Mouse (Mus musculus) myocyte (in vitro differentiated cells): ENCODE results near the gene Mettl1. TPM values are rescaled to one million over a fixed set of nuclear protein-coding genes. Genes with fewer than 3 reads are reported as not detected.
A peak's percentile ranks its signal among the peaks of the same experiment; 100 is the strongest.
"Not testable (repeated sequence)": the region's sequence is repeated elsewhere in the genome, so short reads cannot be mapped to it uniquely, and the experiment has no call there.

Experiments
- H3K27me3 ChIP-seq: one replicate; pipeline ENCODE4 v1.6.1; 2011; ENCODE audit not compliant: control insufficient read depth, insufficient read depth, insufficient read length
- H3K36me3 ChIP-seq: one replicate; pipeline ENCODE4 v1.6.1; 2011; ENCODE audit not compliant: control insufficient read depth, insufficient read depth
- H3K4me2 ChIP-seq: one replicate; pipeline ENCODE4 v1.6.1; 2011; ENCODE audit warnings: low read depth, control low read depth
- H3K4me3 ChIP-seq: one replicate; pipeline ENCODE4 v1.5.1; 2011; ENCODE audit warnings: mild to moderate bottlenecking, control low read depth, moderate library complexity
- H3K79me2 ChIP-seq: one replicate; pipeline ENCODE4 v1.6.1; 2011; ENCODE audit not compliant: control insufficient read depth, insufficient read depth
- H3ac ChIP-seq: one replicate; pipeline ENCODE4 v1.6.1; 2011; ENCODE audit not compliant: control insufficient read depth, insufficient read length
- CEBPB ChIP-seq: IDR thresholded peaks from 2 replicates; pipeline ENCODE4 v1.6.1; 2011; ENCODE audit warnings: mild to moderate bottlenecking, moderate library complexity; ENCODE audit not compliant: poor library complexity, insufficient read depth, severe bottlenecking
- MAX ChIP-seq: IDR thresholded peaks from one replicate; pipeline ENCODE4 v1.6.1; 2011; ENCODE audit warnings: low read depth, mild to moderate bottlenecking, control low read depth
- MYOD1 ChIP-seq, 3 experiments: IDR thresholded peaks; one replicate each; pipeline ENCODE4 v1.6.1; 2011; ENCODE audit warnings: control low read depth in 2 of 3, low read depth in 2 of 3, mild to moderate bottlenecking in 2 of 3, moderate library complexity in 1 of 3; ENCODE audit not compliant: insufficient read length in 2 of 3, control insufficient read depth in 1 of 3
- MYOG ChIP-seq, 3 experiments: IDR thresholded peaks; one replicate each; pipeline ENCODE4 v1.6.1; 2011; ENCODE audit warnings: control low read depth in 2 of 3, low read depth in 2 of 3, mild to moderate bottlenecking in 2 of 3; ENCODE audit not compliant: insufficient read length in 2 of 3, control insufficient read depth in 1 of 3, insufficient read depth in 1 of 3
- POLR2A ChIP-seq: IDR thresholded peaks from one replicate; pipeline ENCODE4 v1.6.1; 2011; ENCODE audit warnings: low read depth, mild to moderate bottlenecking, control low read depth, moderate library complexity; ENCODE audit not compliant: insufficient read length
- POLR2AphosphoS2 ChIP-seq: IDR thresholded peaks from one replicate; pipeline ENCODE4 v1.6.1; 2011; ENCODE audit warnings: low read depth, control low read depth; ENCODE audit not compliant: insufficient read length
- REST ChIP-seq: IDR thresholded peaks from one replicate; pipeline ENCODE4 v1.6.1; 2011; ENCODE audit warnings: mild to moderate bottlenecking, control low read depth, moderate library complexity; ENCODE audit not compliant: insufficient read depth, insufficient read length
- SRF ChIP-seq: IDR thresholded peaks from one replicate; pipeline ENCODE4 v1.6.1; 2011; ENCODE audit warnings: low read depth; ENCODE audit not compliant: control insufficient read depth, insufficient read length
- TCF12 ChIP-seq: IDR thresholded peaks from one replicate; pipeline ENCODE4 v1.6.1; 2011; ENCODE audit warnings: mild to moderate bottlenecking, control low read depth; ENCODE audit not compliant: poor library complexity, insufficient read depth, severe bottlenecking
- TCF3 ChIP-seq: IDR thresholded peaks from one replicate; pipeline ENCODE4 v1.6.1; 2011; ENCODE audit warnings: low read depth, control low read depth; ENCODE audit not compliant: insufficient read length
- USF1 ChIP-seq: IDR thresholded peaks from one replicate; pipeline ENCODE4 v1.6.1; 2011; ENCODE audit warnings: low read depth, mild to moderate bottlenecking, control low read depth, moderate library complexity
- polyA plus RNA-seq: library from polyadenylated mRNA; unstranded; fragments of >200 nt; fragmentation: generic; extraction: Trizol; gene quantifications from one replicate; pipeline ENCODE4 v1.2.1, GENCODE M21; 2012; ENCODE audit warnings: missing spikeins

Mettl1 gene
- polyA plus RNA-seq, 1 experiment = 17.2 TPM

GRCm38 (mm10) chr10:127068360-127069038 lies 27.3 kb downstream of the Mettl1 start:
- Histone ChIP-seq H3K4me3 (peak overlapping the region; percentile 98), H3ac (peak overlapping the region; percentile 41), H3K27me3 (no peaks in the 10 kb centered on the region), H3K79me2 (peaks cover 42% of the 10 kb centered on the region), H3K4me2 (peak overlapping the region; percentile 96), H3K36me3 (peaks cover 35% of the 10 kb centered on the region)
- TF ChIP-seq SRF (no peak), CEBPB (no peak), TCF12 (no peak), POLR2AphosphoS2 (peak; percentile 7), MYOD1 (IDR thresholded peaks at IDR 0.05; ENCODE audit: control insufficient read depth in 1 of 3, insufficient read length in 2 of 3, low read depth in 2 of 3) (no peak), MYOG (IDR thresholded peaks at IDR 0.05; ENCODE audit: control insufficient read depth in 1 of 3, insufficient read depth in 1 of 3, insufficient read length in 2 of 3, low read depth in 2 of 3) (no peak), POLR2A (peak; percentile 8)

- H3K36me3 ChIP-seq = peaks cover 35% of the 10 kb centered on the region
- no peaks in the 10 kb centered on the region for H3K27me3 ChIP-seq
- H3K79me2 ChIP-seq = peaks cover 32% of the 10 kb centered on the region
- H3K4me3 ChIP-seq = peak overlapping the region; percentile 98
- peak overlapping the region; percentile 41 for H3ac ChIP-seq
- TF ChIP-seq POLR2A (no peak), POLR2AphosphoS2 (peak; percentile 46)
- peak overlapping the region; percentile 96 for H3K4me2 ChIP-seq
These were observed 28.3 kb downstream of the Mettl1 start for GRCm38 (mm10) chr10:127069281-127070189.

GRCm38 (mm10) chr10:127070190-127071121 lies 29.2 kb downstream of the Mettl1 start, which contains the start of gene Tspan31:
Tspan31 (minus strand) TSS chr10:127070264.
- peaks cover 27% of the 10 kb centered on the region for H3K36me3 ChIP-seq
- H3K4me2 ChIP-seq = peak within 1 kb of the TSS; percentile 97
- H3K27me3 ChIP-seq = no peaks in the 10 kb centered on the region
- peaks cover 23% of the 10 kb centered on the region for H3K79me2 ChIP-seq
- H3K4me3 ChIP-seq = peak within 1 kb of the TSS; percentile 98
- TF ChIP-seq TCF12 (no peak), REST (no peak), POLR2A (peak; percentile 29), POLR2AphosphoS2 (peak; percentile 81), MYOD1 (IDR thresholded peaks at IDR 0.05; ENCODE audit: control insufficient read depth in 1 of 3, insufficient read length in 2 of 3, low read depth in 2 of 3) (no peak), CEBPB (peak; percentile 47; the same call in 1 of the 2 replicates), MAX (no peak)
- peak within 1 kb of the TSS; percentile 41 for H3ac ChIP-seq

- Histone ChIP-seq H3K79me2 (peaks cover 18% of the 10 kb centered on the region), H3K36me3 (peaks cover 22% of the 10 kb centered on the region), H3K4me2 (peak overlapping the region; percentile 97), H3K27me3 (no peaks in the 10 kb centered on the region), H3K4me3 (peak overlapping the region; percentile 98), H3ac (peak overlapping the region; percentile 41)
- no peak for TF ChIP-seq MAX
- no peak for TF ChIP-seq SRF
- TF ChIP-seq USF1 = no peak
- peak; percentile 32 for TF ChIP-seq POLR2AphosphoS2
- TF ChIP-seq POLR2A = no peak
- no peak for TF ChIP-seq TCF12
- TF ChIP-seq TCF3 = no peak
These were observed 30.0 kb downstream of the Mettl1 start for GRCm38 (mm10) chr10:127071203-127071602.

- Histone ChIP-seq H3K79me2 (peaks cover 18% of the 10 kb centered on the region), H3K36me3 (peaks cover 13% of the 10 kb centered on the region)
- H3K4me2 ChIP-seq, H3ac ChIP-seq, H3K27me3 ChIP-seq, H3K4me3 ChIP-seq: not testable (repeated sequence)
These were observed 31.1 kb downstream of the Mettl1 start for GRCm38 (mm10) chr10:127072270-127072669.

GRCm38 (mm10) chr10:127072969-127073368 lies 31.8 kb downstream of the Mettl1 start:
- H3ac ChIP-seq, H3K4me3 ChIP-seq, H3K4me2 ChIP-seq, H3K36me3 ChIP-seq, H3K27me3 ChIP-seq: not testable (repeated sequence)
- peaks cover 18% of the 10 kb centered on the region for H3K79me2 ChIP-seq
